In the genomic region with DNA sequence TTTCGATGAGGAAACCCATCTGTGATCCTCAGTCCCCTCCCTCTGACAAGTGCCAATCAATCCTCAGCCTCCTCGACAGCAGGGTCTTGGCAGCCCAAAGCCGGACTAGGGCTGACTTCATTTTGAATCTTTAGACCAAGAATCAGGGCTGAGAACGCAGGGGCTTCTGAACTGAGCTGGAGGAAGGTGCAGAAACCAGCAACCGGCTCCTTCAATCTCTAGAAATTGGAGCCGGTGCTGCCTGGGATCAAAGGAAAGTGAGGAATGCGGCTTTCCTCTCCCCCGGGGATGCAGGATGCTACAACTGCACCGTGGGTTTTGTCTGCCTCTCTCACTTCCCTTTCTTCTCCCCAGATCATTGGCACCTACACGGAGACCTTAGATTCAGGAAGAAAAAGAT, we compare ENCODE assay signal across 8 mouse cellular contexts. TPM values are rescaled to one million over a fixed set of nuclear protein-coding genes. Genes with fewer than 3 reads are reported as not detected.
DNase-seq lines count a peak whose midpoint lies in the region; ATAC-seq lines count a peak whose summit lies in the region.

No protein-coding gene starts in this region.

- no peak for DNase-seq in kidney, postnatal 14 days
- DNase-seq in embryonic facial prominence, embryonic 14.5 days (ENCODE audit: low spot score) = peak; percentile 20
- DNase-seq in limb, embryonic 10.5 days (ENCODE audit: low spot score) = peak; percentile 54
- DNase-seq in adrenal gland, adult (ENCODE audit: inconsistent age in 2 of 2, low spot score in 1 of 2) = no peak
- DNase-seq in left cerebral cortex, adult 9 months (ENCODE audit: low spot score in 2 of 2) = no peak
- no peak for DNase-seq in left cerebral cortex, adult 18-20 months (ENCODE audit: low spot score in 2 of 2)

- H3K4me1 ChIP-seq in kidney, embryonic 14.5 days (ENCODE audit: control insufficient read depth, insufficient read depth, low read length) = peaks cover 4% of the 10 kb centered on the region
- peaks cover 17% of the 10 kb centered on the region; the same call in 1 of the 2 replicates for H3K4me1 ChIP-seq in embryonic facial prominence, embryonic 14.5 days (ENCODE audit: control insufficient read depth, insufficient read depth, low read length)
- peaks cover 34% of the 10 kb centered on the region for H3K4me1 ChIP-seq in limb, embryonic 10.5 days
- H3K4me1 ChIP-seq in neural tube, embryonic 12.5 days = peaks cover 19% of the 10 kb centered on the region

- peak overlapping the region; percentile 23; the same call in 1 of the 2 replicates for H3K4me3 ChIP-seq in kidney, embryonic 14.5 days (ENCODE audit: low read length)
- peak overlapping the region; percentile 37 for H3K4me3 ChIP-seq in embryonic facial prominence, embryonic 14.5 days (ENCODE audit: low read depth, low read length)
- H3K4me3 ChIP-seq in limb, embryonic 10.5 days = peak overlapping the region; percentile 48
- H3K4me3 ChIP-seq in neural tube, embryonic 12.5 days = no peak overlapping the region

- under 1% methylated on average over 10 of the region's 10 CpGs for WGBS in kidney, embryonic 14.5 days
- WGBS in embryonic facial prominence, embryonic 14.5 days = 2% methylated on average over 10 of the region's 10 CpGs
- WGBS in limb, embryonic 10.5 days = 1% methylated on average over 10 of the region's 10 CpGs
- WGBS in neural tube, embryonic 12.5 days = 5% methylated on average over 10 of the region's 10 CpGs

- no peaks in the 10 kb centered on the region for H3K36me3 ChIP-seq in kidney, embryonic 14.5 days (ENCODE audit: control insufficient read depth, insufficient read depth, low read length)
- no peaks in the 10 kb centered on the region for H3K36me3 ChIP-seq in embryonic facial prominence, embryonic 14.5 days (ENCODE audit: control insufficient read depth, insufficient read depth, low read length)
- H3K36me3 ChIP-seq in limb, embryonic 10.5 days = no peaks in the 10 kb centered on the region
- no peaks in the 10 kb centered on the region for H3K36me3 ChIP-seq in neural tube, embryonic 12.5 days

- H3K4me2 ChIP-seq in kidney, embryonic 14.5 days (replicated peaks; ENCODE audit: low read depth, low read length) = peak overlapping the region; percentile 49
- H3K4me2 ChIP-seq in embryonic facial prominence, embryonic 14.5 days (ENCODE audit: low read depth, low read length) = peak overlapping the region; percentile 86
- H3K4me2 ChIP-seq in neural tube, embryonic 12.5 days (replicated peaks) = peak overlapping the region; percentile 58

- H3K27ac ChIP-seq in kidney, embryonic 14.5 days (ENCODE audit: low read depth, low read length) = no peak overlapping the region
- no peak overlapping the region for H3K27ac ChIP-seq in embryonic facial prominence, embryonic 14.5 days (replicated peaks; ENCODE audit: low read depth, low read length)
- peak overlapping the region; percentile 74 for H3K27ac ChIP-seq in limb, embryonic 10.5 days
- no peak overlapping the region for H3K27ac ChIP-seq in neural tube, embryonic 12.5 days

- H3K27me3 ChIP-seq in kidney, embryonic 14.5 days (ENCODE audit: control insufficient read depth, insufficient read depth, low read length) = no peaks in the 10 kb centered on the region
- H3K27me3 ChIP-seq in embryonic facial prominence, embryonic 14.5 days (replicated peaks; ENCODE audit: control insufficient read depth, insufficient read depth, low read length) = no peaks in the 10 kb centered on the region
- H3K27me3 ChIP-seq in limb, embryonic 10.5 days (ENCODE audit: low read depth, poor library complexity, severe bottlenecking) = peaks cover 11% of the 10 kb centered on the region; the same call in 1 of the 2 replicates
- no peaks in the 10 kb centered on the region for H3K27me3 ChIP-seq in neural tube, embryonic 12.5 days (replicated peaks)

- H3K9me3 ChIP-seq in kidney, embryonic 14.5 days (ENCODE audit: control insufficient read depth, low read length) = peaks cover 3% of the 10 kb centered on the region; the same call in 1 of the 2 replicates
- H3K9me3 ChIP-seq in embryonic facial prominence, embryonic 14.5 days (ENCODE audit: control insufficient read depth, low read length) = no peaks in the 10 kb centered on the region
- H3K9me3 ChIP-seq in limb, embryonic 10.5 days (replicated peaks) = no peaks in the 10 kb centered on the region
- no peaks in the 10 kb centered on the region for H3K9me3 ChIP-seq in neural tube, embryonic 12.5 days

- no peak overlapping the region for H3K9ac ChIP-seq in kidney, embryonic 14.5 days (ENCODE audit: low read depth, low read length)
- peak overlapping the region; percentile 2; the same call in 1 of the 2 replicates for H3K9ac ChIP-seq in embryonic facial prominence, embryonic 14.5 days (ENCODE audit: low read depth, low read length)
- H3K9ac ChIP-seq in neural tube, embryonic 12.5 days = 0 out of 2 replicates have a peak overlapping the region, but pooled peaks have one; percentile 29

- ATAC-seq in kidney, embryonic 14.5 days (ENCODE audit: low FRiP score, low TSS enrichment) = no peak
- no peak for ATAC-seq in embryonic facial prominence, embryonic 14.5 days (ENCODE audit: low read depth)
- ATAC-seq in neural tube, embryonic 12.5 days (ENCODE audit: low FRiP score, low read depth) = no peak

RNA-seq across cellular contexts. Expression of gene Bcas1, which starts 27.0 kb away (rescaled TPM):
- 0.64 TPM in 1 of 2 replicates, not detected in the other for polyA plus RNA-seq in kidney, embryonic 14.5 days (2014; fragmentation: Nextera tagmentation; extraction: Ambion mirVana)
- 0.90 and 2.5 TPM in 2 replicates for polyA plus RNA-seq in embryonic facial prominence, embryonic 14.5 days (2014; fragmentation: Nextera tagmentation; extraction: Ambion mirVana)
- polyA plus RNA-seq in limb, embryonic 10.5 days (2016; fragmentation: Nextera tagmentation; extraction: Ambion mirVana) = 0.23 and 0.45 TPM in 2 replicates
- 8.9 and 12.8 TPM in 2 replicates for polyA plus RNA-seq in neural tube, embryonic 12.5 days (2016; fragmentation: Nextera tagmentation; extraction: Ambion mirVana)
- 10 to 100 TPM; 46.6 to 47.4 TPM for total RNA-seq in left cerebral cortex, adult 18-20 months (2021)

Comparison
In these comparisons a context has a peak if more than half of its experiments do, and no peak if none do; other contexts are left out.
1. DNase-seq: peak in embryonic facial prominence, embryonic 14.5 days (single experiment) and limb, embryonic 10.5 days (single experiment); none in kidney, postnatal 14 days (single experiment), adrenal gland, adult (0 of 2), left cerebral cortex, adult 9 months (0 of 2) and left cerebral cortex, adult 18-20 months (0 of 2).
2. Peak in every context shown above with its lines, with median percentiles within 50 percentile points of each other: H3K4me2 ChIP-seq.